Mouse (Mus musculus) ovary, postnatal 10 days (tissue): ENCODE results near the gene Gm49318.
"Not testable (repeated sequence)": the region's sequence is repeated elsewhere in the genome, so short reads cannot be mapped to it uniquely, and the experiment has no call there.

ENCODE experiments used
- DNase-seq: peaks from one replicate; pipeline ENCODE4 v3.0.0; 2022; ENCODE audit warnings: low spot score

Gene Gm49318

GRCm38 (mm10) chr9:22070791-22071573, at the start of gene Gm49318, which contains the start of gene Zfp653:
Gene Gm49318, minus strand, starts transcription at chr9:22071259.
Gene Zfp653, minus strand, starts transcription at chr9:22071376.
- DNase-seq, result peak; percentile 93

- no peak for DNase-seq
Measured at GRCm38 (mm10) chr9:22119543-22119942, 48.5 kb upstream of the Gm49318 start.

DNA sequence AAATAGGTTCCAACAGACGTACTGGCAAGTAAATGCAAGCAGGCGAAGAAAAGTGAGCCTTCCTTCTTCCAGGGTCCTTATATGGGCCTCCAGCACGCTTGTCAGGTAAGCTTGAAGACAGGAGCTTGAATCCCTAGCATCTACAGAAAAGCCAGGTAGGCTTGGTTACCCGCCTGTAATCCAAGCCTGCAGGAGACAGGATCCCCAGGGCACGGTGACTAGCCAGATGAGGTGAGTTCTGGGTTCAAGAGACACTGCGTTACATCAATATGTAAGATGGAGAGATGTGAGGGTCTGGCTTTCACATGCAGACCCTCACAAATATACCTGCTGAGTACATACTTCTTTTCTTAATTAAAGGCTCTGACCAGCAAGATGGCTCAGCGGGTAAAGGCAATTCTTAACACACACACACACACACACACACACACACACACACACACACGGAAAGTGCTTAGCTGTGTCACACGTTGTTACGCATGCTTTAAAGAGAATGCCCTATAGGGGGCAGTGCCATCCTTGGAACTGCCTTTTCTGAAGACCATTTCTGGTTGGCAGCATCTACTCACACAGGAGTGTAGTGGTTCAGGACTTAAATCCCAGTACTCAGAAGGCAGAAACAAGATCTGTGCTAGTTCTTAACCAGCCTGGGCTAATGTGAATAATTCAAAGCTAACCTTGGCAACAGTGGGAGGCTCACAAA, 46.8 kb upstream of the Gm49318 start:
- no peak for DNase-seq

GRCm38 (mm10) chr9:22116740-22117426, 45.8 kb upstream of the Gm49318 start, which contains the start of gene Elof1:
Gene Elof1, minus strand, starts transcription at chr9:22117172.
- DNase-seq, result peak; percentile 79

GRCm38 (mm10) chr9:22116086-22116485, 45.0 kb upstream of the Gm49318 start:
- DNase-seq, result no peak

GRCm38 (mm10) chr9:22115635-22116034, 44.6 kb upstream of the Gm49318 start:
- DNase-seq, result no peak

- DNase-seq, result no peak
Measured at GRCm38 (mm10) chr9:22108194-22108593, 37.1 kb upstream of the Gm49318 start.

GRCm38 (mm10) chr9:22099922-22100321, 28.9 kb upstream of the Gm49318 start:
- DNase-seq, result no peak

GRCm38 (mm10) chr9:22098993-22099696, 28.1 kb upstream of the Gm49318 start, which contains the start of gene Cnn1:
Gene Cnn1, plus strand, starts transcription at chr9:22099216.
- no peak for DNase-seq

DNA sequence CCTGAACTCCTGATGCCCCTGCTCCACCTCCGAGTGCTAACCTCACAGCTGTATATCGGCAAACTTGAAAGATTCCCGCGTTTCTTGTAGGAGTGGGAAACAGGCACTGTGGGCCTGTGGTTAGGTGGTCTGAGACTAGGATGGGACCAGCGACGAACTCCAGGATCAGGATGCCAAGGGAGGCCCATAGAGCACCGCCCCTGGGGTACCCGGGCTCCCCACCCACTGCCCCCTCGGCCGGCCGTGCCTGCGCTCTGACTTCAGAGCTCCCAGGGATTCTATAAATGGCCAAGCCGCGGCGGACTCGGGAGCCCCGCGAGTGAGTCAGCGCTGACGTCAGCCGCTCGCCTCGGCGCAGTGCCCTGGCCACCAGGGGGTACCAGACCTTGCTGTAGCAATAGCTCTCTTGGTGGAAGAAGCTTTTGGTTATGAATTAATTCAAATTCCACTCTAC, 24.8 kb upstream of the Gm49318 start:
- peak; percentile 55 for DNase-seq

DNA sequence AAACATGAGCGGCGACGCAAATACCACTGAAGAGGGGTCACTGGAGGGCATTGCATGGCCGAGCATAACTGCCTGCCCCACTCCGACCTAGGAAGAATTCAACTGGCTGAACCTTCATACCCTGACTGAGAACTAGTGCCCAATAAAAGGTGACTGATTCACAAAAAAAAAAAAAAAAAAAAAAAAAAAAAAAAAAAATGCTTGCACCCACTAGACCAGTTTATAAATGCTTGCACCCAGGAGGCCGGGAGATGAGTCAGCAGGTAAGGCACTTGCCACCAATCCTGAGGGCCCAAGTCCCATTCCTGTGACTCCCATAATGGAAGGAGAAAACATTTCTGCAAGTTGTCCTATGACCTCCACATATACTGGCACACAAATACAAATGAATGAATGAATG, 21.7 kb upstream of the Gm49318 start:
- no peak for DNase-seq

GRCm38 (mm10) chr9:22089986-22090385, 18.9 kb upstream of the Gm49318 start:
- no peak for DNase-seq

DNA sequence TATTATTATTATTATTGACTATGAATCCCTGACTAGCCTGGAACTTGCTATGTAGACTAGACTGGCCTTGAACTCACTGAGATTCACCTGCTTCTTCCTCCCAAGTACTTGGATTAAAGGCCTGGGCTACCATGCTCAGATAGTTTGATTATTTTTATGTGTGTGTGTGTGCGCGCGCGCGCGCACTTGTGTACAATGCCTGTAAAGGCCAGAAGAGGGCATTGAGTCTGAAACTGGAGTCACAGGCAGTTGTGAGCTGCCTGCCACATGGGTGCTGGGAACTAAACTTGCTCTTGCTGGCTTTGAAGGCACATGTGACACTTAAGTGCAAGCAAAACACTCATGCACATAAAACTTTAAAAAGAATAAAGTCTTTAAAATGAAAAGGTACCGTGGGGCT, 18.2 kb upstream of the Gm49318 start:
- DNase-seq, result no peak

DNA sequence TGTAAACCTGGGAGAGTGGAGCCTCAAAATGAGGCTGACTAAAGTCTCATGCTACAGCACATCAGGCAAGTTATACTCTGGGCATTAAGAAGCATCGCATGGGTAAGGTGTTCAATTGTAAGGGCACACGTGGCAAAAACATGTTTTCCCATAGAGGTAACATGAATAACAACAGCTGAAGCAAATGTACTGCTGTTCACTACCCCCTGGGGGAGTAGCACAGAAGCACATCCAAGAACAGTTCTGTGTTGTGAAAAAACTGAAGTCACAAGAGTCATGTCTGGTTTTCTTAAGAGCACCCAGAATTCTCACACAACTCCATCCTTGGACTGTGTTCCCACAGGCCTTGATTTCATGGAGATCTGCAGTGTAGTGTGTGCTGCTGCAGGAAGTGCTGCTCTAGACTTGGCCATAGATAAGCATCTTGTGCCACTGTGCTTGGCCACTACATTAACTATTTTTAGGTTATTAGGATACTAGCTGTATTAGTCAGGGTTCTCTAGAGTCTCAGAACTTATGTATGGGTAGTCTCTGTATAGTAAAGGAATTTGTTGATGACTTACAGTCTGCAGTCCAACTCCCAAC, 16.1 kb upstream of the Gm49318 start:
- DNase-seq, result no peak

- DNase-seq, result no peak
Measured at GRCm38 (mm10) chr9:22086012-22086411, 15.0 kb upstream of the Gm49318 start.

- peak; percentile 62 for DNase-seq
Measured at GRCm38 (mm10) chr9:22085022-22085834, 14.2 kb upstream of the Gm49318 start, which contains the start of gene Ecsit. Gene Ecsit, minus strand, starts transcription at chr9:22085438.

- no peak for DNase-seq
Measured at GRCm38 (mm10) chr9:22084667-22085021, 13.6 kb upstream of the Gm49318 start.

GRCm38 (mm10) chr9:22076223-22076622, 5.2 kb upstream of the Gm49318 start:
- no peak for DNase-seq

DNA sequence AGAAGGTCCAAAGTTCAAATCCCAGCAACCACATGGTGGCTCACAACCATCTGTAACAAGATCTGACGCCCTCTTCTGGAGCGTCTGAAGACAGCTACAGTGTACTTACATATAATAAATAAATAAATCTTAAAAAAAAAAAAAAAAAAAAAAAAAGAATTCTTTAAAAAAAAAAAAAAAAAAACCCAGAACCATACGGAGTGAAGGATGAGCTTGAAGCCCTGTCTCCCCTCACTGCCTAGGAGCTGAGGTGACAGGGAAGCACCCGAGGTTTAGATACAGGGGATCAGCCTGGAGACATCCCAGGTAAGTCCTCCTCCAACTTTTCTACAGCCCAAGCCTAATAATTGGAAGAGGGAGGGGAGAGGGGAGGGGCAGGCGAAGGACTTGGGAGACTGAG, 4.7 kb upstream of the Gm49318 start:
- DNase-seq, result not testable (repeated sequence)

GRCm38 (mm10) chr9:22072276-22072675, 1.2 kb upstream of the Gm49318 start:
- no peak for DNase-seq
